Mouse (Mus musculus): ENCODE measurements around the gene 4930404H24Rik. TPM values are rescaled to one million over a fixed set of nuclear protein-coding genes. Genes with fewer than 3 reads are reported as not detected.

4930404H24Rik gene
- polyA plus RNA-seq, 1 experiment, result not detected

DNA sequence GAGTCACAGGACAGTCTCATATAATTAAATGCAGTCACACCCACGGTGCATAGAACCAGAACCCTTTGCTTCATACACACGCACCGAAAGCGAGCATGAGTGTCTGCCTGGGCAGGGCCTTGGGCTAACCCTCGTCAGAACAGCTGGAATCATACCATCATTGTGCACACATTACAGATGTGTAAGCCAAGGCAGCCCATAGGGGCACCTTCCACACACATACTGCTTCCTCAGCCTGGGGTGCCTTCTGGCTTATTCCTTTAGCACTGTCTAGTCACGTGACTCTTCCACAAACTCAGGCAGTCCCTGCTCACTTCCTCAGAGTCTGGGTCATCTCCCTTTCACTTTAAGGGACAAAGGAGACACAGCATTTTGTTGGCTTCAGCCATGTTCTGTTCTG, 3.7 kb downstream of the 4930404H24Rik start:
- no peak overlapping the region for H3K4me3 ChIP-seq (ENCODE audit: insufficient read depth, low read depth, low read length)
- peaks cover 36% of the 10 kb centered on the region for H3K4me1 ChIP-seq (ENCODE audit: control insufficient read depth, insufficient read depth, low read length)
- 75% methylated on average over 6 of the region's 6 CpGs for WGBS
- TF ChIP-seq CTCF (IDR thresholded peaks at IDR 0.05; ENCODE audit: insufficient read depth, low read depth, low read length) (no peak), POLR2A (IDR thresholded peaks at IDR 0.05; ENCODE audit: insufficient read depth, low read depth, low read length) (no peak)
- H3K27ac ChIP-seq (ENCODE audit: insufficient read depth, low read depth, low read length), result no peak overlapping the region

DNA sequence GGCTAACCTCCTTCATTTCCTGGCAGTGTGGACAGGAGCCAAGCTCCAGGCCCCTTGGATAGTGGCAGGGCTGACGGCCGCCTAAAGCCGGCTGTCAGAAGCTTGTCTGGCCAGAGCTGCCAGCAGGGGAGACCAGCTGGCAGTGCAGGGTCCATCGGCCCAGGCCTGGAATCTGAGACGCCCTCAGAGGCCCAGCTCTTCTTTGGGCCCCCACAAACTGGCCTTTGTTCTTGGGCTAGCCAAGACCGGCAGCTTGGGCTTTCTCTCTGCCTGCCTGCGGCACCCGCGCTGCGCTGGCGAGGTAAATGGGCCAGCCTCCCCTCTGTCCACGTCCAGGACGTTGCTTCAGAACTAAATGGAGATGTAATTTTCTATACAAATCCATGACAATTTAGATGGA, 4.3 kb downstream of the 4930404H24Rik start:
- TF ChIP-seq POLR2A (IDR thresholded peaks at IDR 0.05; ENCODE audit: insufficient read depth, low read depth, low read length) (no peak), CTCF (IDR thresholded peaks at IDR 0.05; ENCODE audit: insufficient read depth, low read depth, low read length) (no peak)
- Histone ChIP-seq H3K4me3 (ENCODE audit: insufficient read depth, low read depth, low read length) (no peak overlapping the region), H3K4me1 (ENCODE audit: control insufficient read depth, insufficient read depth, low read length) (peaks cover 30% of the 10 kb centered on the region), H3K27ac (ENCODE audit: insufficient read depth, low read depth, low read length) (no peak overlapping the region)
- WGBS, result 63% methylated on average over 13 of the region's 13 CpGs

DNA sequence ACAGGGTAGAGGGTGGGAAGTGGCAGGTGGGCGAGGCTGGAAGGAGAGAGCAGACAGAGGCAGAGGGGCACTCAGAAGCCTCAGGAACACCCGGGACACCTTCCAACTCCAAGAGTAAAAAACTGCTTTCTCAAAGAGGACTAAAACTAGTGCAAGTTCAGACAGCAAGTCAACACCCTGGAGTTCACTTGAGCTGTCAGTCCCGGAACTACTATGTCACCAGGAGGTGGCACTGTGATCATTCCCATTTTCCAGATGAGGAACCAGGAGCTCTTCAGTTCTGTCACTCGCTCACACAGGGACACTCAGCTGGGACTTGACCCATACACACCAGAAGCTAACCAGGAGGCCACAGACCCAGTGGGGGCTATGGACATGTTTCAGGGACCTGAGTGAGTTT, 6.6 kb downstream of the 4930404H24Rik start:
- Histone ChIP-seq H3K4me3 (ENCODE audit: insufficient read depth, low read depth, low read length) (no peak overlapping the region), H3K4me1 (ENCODE audit: control insufficient read depth, insufficient read depth, low read length) (peaks cover 18% of the 10 kb centered on the region), H3K27ac (ENCODE audit: insufficient read depth, low read depth, low read length) (no peak overlapping the region)
- TF ChIP-seq POLR2A (IDR thresholded peaks at IDR 0.05; ENCODE audit: insufficient read depth, low read depth, low read length) (no peak), CTCF (IDR thresholded peaks at IDR 0.05; ENCODE audit: insufficient read depth, low read depth, low read length) (no peak)
- 60% methylated on average over 4 of the region's 4 CpGs for WGBS

DNA sequence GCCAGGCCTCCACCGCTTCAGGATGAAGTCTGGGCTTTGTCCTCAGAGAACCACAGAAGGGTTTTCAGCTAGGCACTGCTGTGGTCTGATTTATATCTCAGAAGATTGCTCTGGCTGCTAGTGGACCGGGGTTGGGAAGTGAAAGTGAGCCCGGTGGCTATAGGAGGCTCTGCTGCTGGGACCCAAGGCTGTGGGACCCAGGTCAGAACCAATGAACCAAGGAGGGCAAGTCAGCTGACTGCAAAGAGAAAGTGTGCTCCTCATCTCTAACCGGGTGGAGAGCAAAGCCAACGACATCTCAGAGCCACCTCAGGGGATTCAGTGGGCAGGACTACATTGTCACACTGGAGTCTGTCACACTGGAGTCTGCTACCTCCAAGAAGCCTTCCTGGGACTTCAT, 13.8 kb downstream of the 4930404H24Rik start:
- no peak overlapping the region for H3K27ac ChIP-seq (ENCODE audit: insufficient read depth, low read depth, low read length)
- TF ChIP-seq CTCF (IDR thresholded peaks at IDR 0.05; ENCODE audit: insufficient read depth, low read depth, low read length) (no peak), POLR2A (IDR thresholded peaks at IDR 0.05; ENCODE audit: insufficient read depth, low read depth, low read length) (no peak)
- WGBS, result 89% methylated on average over 5 of the region's 5 CpGs
- peaks cover 30% of the 10 kb centered on the region for H3K4me1 ChIP-seq (ENCODE audit: control insufficient read depth, insufficient read depth, low read length)
- no peak overlapping the region for H3K4me3 ChIP-seq (ENCODE audit: insufficient read depth, low read depth, low read length)

DNA sequence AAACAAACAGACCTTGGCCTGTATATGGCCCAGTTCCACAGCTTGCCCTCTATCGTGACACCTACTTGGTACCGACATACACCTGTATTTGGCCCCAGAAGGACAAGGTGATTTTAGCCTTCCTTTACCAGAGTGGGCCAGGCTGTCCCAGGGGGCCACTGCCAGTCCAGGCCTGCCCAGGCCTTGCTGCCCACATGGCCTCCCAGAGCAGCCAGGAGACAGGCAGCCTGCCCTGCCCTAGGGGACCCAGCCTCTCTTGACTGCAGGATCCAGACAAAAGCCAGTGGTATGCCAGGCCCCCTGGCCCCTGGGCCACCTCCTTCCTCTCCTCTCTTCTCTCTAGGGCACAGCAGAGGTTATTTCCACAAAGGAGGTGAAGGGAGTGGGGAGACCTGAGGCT, 15.4 kb downstream of the 4930404H24Rik start:
- Histone ChIP-seq H3K27ac (ENCODE audit: insufficient read depth, low read depth, low read length) (no peak overlapping the region), H3K4me1 (ENCODE audit: control insufficient read depth, insufficient read depth, low read length) (peaks cover 46% of the 10 kb centered on the region), H3K4me3 (ENCODE audit: insufficient read depth, low read depth, low read length) (no peak overlapping the region)
- TF ChIP-seq POLR2A (IDR thresholded peaks at IDR 0.05; ENCODE audit: insufficient read depth, low read depth, low read length) (no peak), CTCF (IDR thresholded peaks at IDR 0.05; ENCODE audit: insufficient read depth, low read depth, low read length) (no peak)
- 99% methylated on average over 2 of the region's 2 CpGs for WGBS

DNA sequence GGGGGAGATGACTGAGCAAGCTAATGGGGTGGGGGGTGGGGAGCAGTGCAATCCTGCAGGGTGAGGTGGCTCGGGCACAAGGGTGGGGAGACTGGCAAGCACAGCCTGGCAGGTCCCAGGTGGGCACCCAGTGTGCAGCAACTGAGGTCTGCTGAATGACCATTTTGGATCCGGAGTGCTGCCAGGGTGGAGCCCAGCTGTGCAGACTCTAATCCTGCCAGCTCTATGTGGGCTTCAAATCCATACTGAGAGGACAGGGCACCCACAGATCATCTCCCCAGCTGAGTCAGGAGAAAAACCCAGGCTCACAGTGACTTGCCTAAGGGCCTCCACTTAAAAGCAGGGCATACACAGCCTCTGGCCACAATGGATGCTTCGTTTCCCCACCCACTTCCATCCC, 15.8 kb downstream of the 4930404H24Rik start:
- Histone ChIP-seq H3K4me3 (ENCODE audit: insufficient read depth, low read depth, low read length) (no peak overlapping the region), H3K27ac (ENCODE audit: insufficient read depth, low read depth, low read length) (no peak overlapping the region; the same call in 1 of the 2 replicates), H3K4me1 (ENCODE audit: control insufficient read depth, insufficient read depth, low read length) (peaks cover 47% of the 10 kb centered on the region)
- TF ChIP-seq CTCF (IDR thresholded peaks at IDR 0.05; ENCODE audit: insufficient read depth, low read depth, low read length), result no peak
- TF ChIP-seq POLR2A (IDR thresholded peaks at IDR 0.05; ENCODE audit: insufficient read depth, low read depth, low read length), result no peak
- WGBS, result 50% methylated on average over 3 of the region's 3 CpGs

DNA sequence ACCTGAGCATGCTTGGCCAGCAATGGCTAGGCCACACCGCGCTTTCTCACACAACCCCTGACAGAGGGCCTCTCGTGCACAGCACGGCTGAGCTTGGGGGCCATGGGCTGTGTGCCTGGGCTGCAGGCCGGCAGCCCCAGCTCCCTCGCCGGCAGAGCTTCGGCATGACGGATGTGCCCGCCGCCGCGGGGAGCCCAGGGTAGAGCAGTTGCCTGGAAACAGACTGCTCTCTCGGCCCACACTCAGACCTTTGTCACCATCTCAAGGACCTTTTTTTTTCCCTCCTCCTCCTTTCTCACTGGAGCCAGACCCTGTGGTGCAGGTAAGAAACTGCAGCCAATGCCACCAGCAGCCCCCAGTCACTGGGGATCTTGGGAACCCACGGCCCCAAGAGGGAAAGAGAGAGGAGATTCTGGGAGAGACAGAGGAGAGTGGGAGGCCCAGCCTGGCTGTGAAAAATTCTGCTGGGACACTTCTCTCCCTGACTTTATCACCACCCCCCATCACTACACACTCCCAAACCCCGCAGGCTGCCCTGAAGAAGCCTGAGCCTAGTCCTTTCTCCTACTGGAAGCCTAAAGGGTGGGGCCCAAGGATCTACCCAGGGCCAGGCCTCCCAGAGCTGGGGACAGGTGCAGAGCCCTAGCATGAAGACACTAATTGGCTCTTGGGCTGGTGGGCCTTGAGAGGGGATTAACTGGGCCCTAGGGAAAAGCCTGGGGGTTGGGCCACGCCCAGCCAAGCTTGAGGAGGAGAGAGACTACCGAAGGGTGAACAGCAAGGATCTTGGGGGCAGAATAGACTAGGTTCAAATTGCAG, 16.8 kb downstream of the 4930404H24Rik start:
- 19% methylated on average over 18 of the region's 18 CpGs for WGBS
- H3K27ac ChIP-seq (ENCODE audit: insufficient read depth, low read depth, low read length), result peak overlapping the region; percentile 66
- no peak overlapping the region for H3K4me3 ChIP-seq (ENCODE audit: insufficient read depth, low read depth, low read length)
- TF ChIP-seq CTCF (IDR thresholded peaks at IDR 0.05; ENCODE audit: insufficient read depth, low read depth, low read length), result no peak
- no peak for TF ChIP-seq POLR2A (IDR thresholded peaks at IDR 0.05; ENCODE audit: insufficient read depth, low read depth, low read length)
- peaks cover 47% of the 10 kb centered on the region for H3K4me1 ChIP-seq (ENCODE audit: control insufficient read depth, insufficient read depth, low read length)

DNA sequence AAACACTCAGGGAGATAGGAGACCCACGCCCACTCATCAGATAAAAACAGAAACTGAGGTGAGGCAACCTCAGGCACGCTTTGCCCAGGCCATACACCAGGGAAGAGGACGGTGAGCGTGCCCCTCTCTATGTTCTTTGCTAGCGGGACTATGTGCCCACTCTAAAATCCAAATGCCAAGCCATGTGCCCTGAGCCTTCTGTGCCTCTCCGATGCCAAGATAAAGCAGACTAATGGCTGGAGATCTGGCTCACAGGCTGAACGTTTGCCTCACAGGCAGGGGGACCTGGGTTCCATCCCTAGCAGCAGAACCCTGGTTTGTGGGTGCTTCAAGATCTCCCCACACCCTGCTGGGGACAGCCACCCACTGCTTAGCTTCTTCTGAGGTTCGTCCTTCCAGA, 17.5 kb downstream of the 4930404H24Rik start:
- Histone ChIP-seq H3K4me3 (ENCODE audit: insufficient read depth, low read depth, low read length) (no peak overlapping the region), H3K4me1 (ENCODE audit: control insufficient read depth, insufficient read depth, low read length) (peaks cover 54% of the 10 kb centered on the region), H3K27ac (ENCODE audit: insufficient read depth, low read depth, low read length) (peak overlapping the region; percentile 66)
- 71% methylated on average over 8 of the region's 8 CpGs for WGBS
- no peak for TF ChIP-seq CTCF (IDR thresholded peaks at IDR 0.05; ENCODE audit: insufficient read depth, low read depth, low read length)
- TF ChIP-seq POLR2A (IDR thresholded peaks at IDR 0.05; ENCODE audit: insufficient read depth, low read depth, low read length), result no peak

DNA sequence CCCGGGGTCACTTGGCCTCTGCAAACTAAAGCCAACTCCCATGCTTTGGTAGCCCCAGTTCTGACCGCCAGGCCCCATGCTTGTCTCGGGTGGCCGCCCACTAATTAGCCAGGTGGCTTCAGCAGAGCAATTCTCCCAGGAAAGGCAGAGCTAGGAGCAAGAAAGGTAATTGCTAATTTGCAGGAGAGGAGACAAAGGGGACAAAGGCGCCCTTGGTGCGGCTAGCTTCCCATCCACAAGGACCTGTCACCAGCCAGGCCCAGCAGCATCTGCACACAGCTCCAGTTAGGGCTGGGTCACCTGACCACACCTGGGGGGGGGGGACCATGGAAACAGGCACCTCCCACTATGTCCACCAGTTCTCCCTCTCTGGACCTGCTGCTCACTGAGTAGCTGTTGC, 19.0 kb downstream of the 4930404H24Rik start:
- no peak overlapping the region for H3K27ac ChIP-seq (ENCODE audit: insufficient read depth, low read depth, low read length)
- WGBS, result 76% methylated on average over 6 of the region's 6 CpGs

More for the DNA sequence above, 19.0 kb downstream of the 4930404H24Rik start:
- TF ChIP-seq CTCF (IDR thresholded peaks at IDR 0.05; ENCODE audit: insufficient read depth, low read depth, low read length) (no peak), POLR2A (IDR thresholded peaks at IDR 0.05; ENCODE audit: insufficient read depth, low read depth, low read length) (no peak)
- no peak overlapping the region for H3K4me3 ChIP-seq (ENCODE audit: insufficient read depth, low read depth, low read length)
- peaks cover 65% of the 10 kb centered on the region for H3K4me1 ChIP-seq (ENCODE audit: control insufficient read depth, insufficient read depth, low read length)

Data from olfactory bulb, adult 2 months (tissue).